Mouse (Mus musculus) hindbrain, embryonic 10.5 days (tissue): Measurements from ENCODE around the gene Pold2. TPM values are rescaled to one million over a fixed set of nuclear protein-coding genes. Genes with fewer than 3 reads are reported as not detected.

ENCODE experiments used
- DNase-seq: peaks from one replicate; pipeline ENCODE4 v3.0.0-alpha.2; 2017; ENCODE audit warnings: low spot score
- H3K27ac ChIP-seq: fragments of 300-500 bp; sonication (generic); 2 replicates; pipeline ENCODE4 v1.5.1; 2016; ENCODE audit warnings: mild to moderate bottlenecking, moderate library complexity
- H3K27me3 ChIP-seq: fragments of 300-500 bp; sonication (generic); 2 replicates; pipeline ENCODE4 v1.6.1; 2016; ENCODE audit warnings: mild to moderate bottlenecking; ENCODE audit not compliant: poor library complexity, insufficient read depth, severe bottlenecking
- H3K36me3 ChIP-seq: fragments of 300-500 bp; sonication (generic); 2 replicates; pipeline ENCODE4 v1.6.1; 2016; ENCODE audit warnings: mild to moderate bottlenecking, moderate library complexity
- H3K4me1 ChIP-seq: fragments of 300-500 bp; sonication (generic); replicated peaks from 2 replicates; pipeline ENCODE4 v1.6.1; 2016; ENCODE audit warnings: mild to moderate bottlenecking
- H3K4me3 ChIP-seq: fragments of 300-500 bp; sonication (generic); 2 replicates; pipeline ENCODE4 v1.5.1; 2016; ENCODE audit warnings: mild to moderate bottlenecking, moderate library complexity
- H3K9me3 ChIP-seq: fragments of 300-500 bp; sonication (generic); 2 replicates; pipeline ENCODE4 v1.6.1; 2016; ENCODE audit warnings: mild to moderate bottlenecking, moderate library complexity
- WGBS: fragments of 180-500 bp; shearing (Covaris S2); methylation state at CpG from one replicate; pipeline ENCODE4 v1.1.7; 2016; 5-methylcytosine and 5-hydroxymethylcytosine counted together
- polyA plus RNA-seq: library from polyadenylated mRNA; unstranded; fragments of >200 nt; fragmentation: Nextera tagmentation; extraction: Ambion mirVana; gene quantifications from 2 replicates; pipeline ENCODE4 v1.2.1, GENCODE M21; 2016

The Pold2 gene
- 137 and 152 TPM in 2 replicates for polyA plus RNA-seq

DNA sequence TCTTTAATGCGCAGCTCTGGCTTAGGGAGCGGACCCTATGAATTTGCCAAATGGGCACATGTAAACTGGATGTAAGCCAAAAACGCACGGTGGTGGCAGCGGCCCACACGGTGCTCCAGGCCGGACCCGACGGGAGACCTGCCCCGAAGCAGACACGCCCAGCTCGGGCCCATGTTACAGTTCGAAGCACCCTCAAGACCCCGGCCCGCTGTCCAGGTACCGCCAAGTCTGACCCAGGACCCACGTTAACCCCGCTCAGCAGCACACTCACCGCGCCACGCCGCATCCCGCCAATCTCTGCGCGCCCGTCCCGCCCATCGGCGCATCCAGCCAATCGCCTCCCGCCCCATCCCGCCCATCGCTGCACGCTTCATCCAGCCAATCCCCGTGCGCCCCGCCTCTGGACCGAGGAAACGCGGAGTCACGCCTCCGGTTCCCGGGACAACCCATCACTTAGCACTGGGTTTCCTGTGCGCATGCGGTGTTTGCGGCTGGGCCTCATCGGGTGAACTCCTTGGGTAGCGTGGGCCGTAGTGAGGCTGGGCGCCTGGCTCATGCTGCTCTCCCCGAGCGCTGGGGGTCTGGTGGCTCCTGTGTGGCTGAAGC, at the start of gene Pold2:
Gene Pold2 (minus strand): TSS at position 372 of the 606 bp plus-strand sequence.
- Histone ChIP-seq H3K4me3 (peak within 1 kb of the TSS; percentile 69), H3K9me3 (no peaks in the 10 kb centered on the region), H3K27ac (peak within 1 kb of the TSS; percentile 89), H3K36me3 (peaks cover 37% of the 10 kb centered on the region), H3K27me3 (no peaks in the 10 kb centered on the region), H3K4me1 (peaks cover 32% of the 10 kb centered on the region)
- WGBS: under 1% methylated on average over 52 of the region's 52 CpGs
- DNase-seq: peak; percentile 98

DNA sequence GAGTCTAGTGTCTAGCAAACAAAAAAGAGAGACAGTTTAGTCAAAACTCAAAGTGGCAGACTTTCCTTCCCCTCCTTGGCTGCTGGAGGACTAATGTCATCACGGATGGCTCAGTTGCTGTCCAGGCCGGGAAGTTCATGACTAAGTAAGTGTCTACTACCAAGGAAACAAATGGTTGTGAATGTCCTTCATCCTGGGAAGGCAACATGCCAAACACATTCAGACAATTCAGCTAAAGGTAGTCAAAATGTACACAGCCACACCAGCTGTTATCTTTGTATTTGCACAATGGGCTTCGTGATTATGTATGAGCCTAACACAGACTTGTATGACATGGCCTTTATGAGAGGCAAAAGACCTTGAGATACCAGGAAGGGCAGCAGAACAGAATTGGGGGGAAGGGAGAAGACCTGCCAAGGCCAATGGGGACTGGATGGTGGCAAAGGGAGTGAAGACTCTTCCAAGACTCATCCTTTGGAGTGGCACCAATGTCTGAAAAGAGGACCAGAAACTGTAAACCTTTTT, 48.7 kb upstream of the Pold2 start:
- Histone ChIP-seq H3K4me3 (no peak overlapping the region), H3K27me3 (no peaks in the 10 kb centered on the region), H3K27ac (no peak overlapping the region), H3K36me3 (no peaks in the 10 kb centered on the region), H3K9me3 (peaks cover 7% of the 10 kb centered on the region; the same call in 1 of the 2 replicates), H3K4me1 (0 out of 2 replicates have a peak, but pooled peaks cover 4% of the 10 kb centered on the region)
- WGBS: 88% methylated on average over 3 of the region's 3 CpGs
- no peak for DNase-seq

DNA sequence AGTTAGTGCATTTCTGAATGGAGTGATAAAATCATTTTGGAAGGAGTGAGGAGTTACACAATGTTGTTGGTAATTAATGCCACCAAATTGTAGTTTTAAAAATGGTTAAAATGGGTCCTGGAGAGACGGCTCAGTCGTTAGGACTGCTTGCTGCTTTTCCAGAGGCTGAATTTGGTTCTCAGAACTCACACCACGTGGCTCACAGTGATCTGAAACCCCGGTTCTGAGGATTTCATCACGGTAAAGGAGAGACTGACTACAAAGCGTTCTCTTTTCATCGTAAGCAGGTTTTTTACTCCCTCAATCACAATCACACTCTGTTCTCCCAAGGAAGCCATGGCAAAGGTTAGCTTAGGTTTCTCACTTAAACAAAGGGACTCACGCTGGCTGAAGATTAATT, 46.6 kb upstream of the Pold2 start:
- H3K27me3 ChIP-seq: no peaks in the 10 kb centered on the region
- DNase-seq: no peak
- WGBS: 65% methylated on average over 8 of the region's 8 CpGs
- H3K36me3 ChIP-seq: no peaks in the 10 kb centered on the region
- H3K27ac ChIP-seq: no peak overlapping the region
- no peak overlapping the region for H3K4me3 ChIP-seq
- peaks cover 5% of the 10 kb centered on the region for H3K4me1 ChIP-seq
- H3K9me3 ChIP-seq: peaks cover 7% of the 10 kb centered on the region; the same call in 1 of the 2 replicates

DNA sequence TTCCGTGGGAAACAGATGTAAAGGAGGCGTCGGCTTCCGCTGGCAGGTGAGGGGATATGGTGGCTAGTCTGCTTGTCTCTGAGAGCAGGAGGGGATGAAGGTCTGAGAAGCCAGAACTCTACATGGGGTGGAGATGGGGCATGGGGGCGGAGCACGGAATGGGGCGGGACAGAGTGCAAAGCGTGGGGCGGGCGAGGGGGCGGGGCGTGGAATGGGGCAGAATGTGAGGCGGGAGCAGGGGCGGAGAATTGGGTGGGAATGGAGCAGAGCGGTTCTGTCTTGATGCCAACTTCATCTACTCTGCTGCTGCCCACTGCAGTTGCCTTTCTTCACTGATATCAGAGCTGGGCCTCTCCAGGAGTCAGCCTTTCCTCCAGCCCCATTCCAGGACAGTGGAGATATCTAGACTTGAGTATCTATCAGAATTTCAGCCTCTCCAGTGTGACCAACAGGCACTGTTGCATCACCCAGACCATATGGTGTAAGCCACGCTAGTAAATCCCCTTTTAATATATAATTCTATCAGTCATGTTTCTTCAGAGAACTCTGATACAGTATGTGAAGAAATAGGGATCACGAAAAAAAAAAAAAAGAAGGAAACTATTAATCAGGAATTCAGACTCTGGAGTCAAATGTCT, 42.4 kb upstream of the Pold2 start:
- Histone ChIP-seq H3K4me3 (no peak overlapping the region), H3K27me3 (no peaks in the 10 kb centered on the region), H3K9me3 (no peaks in the 10 kb centered on the region), H3K27ac (no peak overlapping the region), H3K4me1 (peaks cover 5% of the 10 kb centered on the region), H3K36me3 (no peaks in the 10 kb centered on the region)
- 39% methylated on average over 17 of the region's 17 CpGs for WGBS
- DNase-seq: no peak

DNA sequence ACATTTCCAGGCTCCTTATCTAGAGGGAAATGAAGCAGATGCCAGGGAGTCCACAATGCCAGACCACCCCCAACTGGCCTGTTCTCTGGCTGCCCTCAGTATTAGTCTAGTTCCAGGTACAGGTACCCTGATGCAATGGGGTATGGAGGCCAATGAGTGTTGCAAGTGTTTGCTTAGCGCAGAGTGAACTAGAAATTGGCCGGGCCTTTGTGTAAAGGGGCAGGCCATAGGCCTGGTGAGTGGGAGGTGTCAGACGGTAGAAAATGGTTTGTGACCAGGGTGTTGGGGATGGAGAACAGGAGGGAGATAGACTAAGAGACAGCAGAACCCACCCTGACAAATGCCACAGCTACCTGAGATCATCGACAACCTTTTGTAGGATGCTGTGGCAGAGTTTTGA, 41.5 kb upstream of the Pold2 start:
- no peak for DNase-seq
- peaks cover 11% of the 10 kb centered on the region for H3K4me1 ChIP-seq
- no peak overlapping the region for H3K4me3 ChIP-seq
- H3K27me3 ChIP-seq: 0 out of 2 replicates have a peak, but pooled peaks cover 4% of the 10 kb centered on the region
- no peaks in the 10 kb centered on the region for H3K9me3 ChIP-seq
- H3K27ac ChIP-seq: no peak overlapping the region
- WGBS: 93% methylated on average over 4 of the region's 4 CpGs
- no peaks in the 10 kb centered on the region for H3K36me3 ChIP-seq

DNA sequence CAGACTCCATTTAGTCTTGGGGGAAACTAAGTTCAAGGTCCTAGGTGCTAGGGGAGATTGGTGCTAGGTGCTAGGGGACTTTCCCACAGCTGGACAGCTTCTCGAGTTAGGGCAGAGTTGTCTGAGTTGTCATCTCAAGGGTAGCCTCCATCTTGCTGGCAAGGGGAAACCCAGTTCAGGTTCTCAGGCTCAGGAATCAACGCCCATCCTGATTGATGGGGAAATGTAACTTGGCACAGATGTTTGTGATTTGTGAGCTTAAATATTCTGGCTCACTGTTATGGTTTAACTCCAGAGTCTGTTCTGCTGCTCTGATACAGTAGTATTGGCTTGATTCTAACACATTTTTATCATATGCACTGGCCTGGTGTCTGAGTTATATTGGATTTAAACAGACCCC, 40.0 kb upstream of the Pold2 start:
- Histone ChIP-seq H3K36me3 (no peaks in the 10 kb centered on the region), H3K27ac (no peak overlapping the region), H3K9me3 (no peaks in the 10 kb centered on the region), H3K4me1 (peaks cover 14% of the 10 kb centered on the region), H3K4me3 (no peak overlapping the region), H3K27me3 (0 out of 2 replicates have a peak, but pooled peaks cover 6% of the 10 kb centered on the region)
- WGBS: 78% methylated on average over 2 of the region's 2 CpGs
- no peak for DNase-seq

DNA sequence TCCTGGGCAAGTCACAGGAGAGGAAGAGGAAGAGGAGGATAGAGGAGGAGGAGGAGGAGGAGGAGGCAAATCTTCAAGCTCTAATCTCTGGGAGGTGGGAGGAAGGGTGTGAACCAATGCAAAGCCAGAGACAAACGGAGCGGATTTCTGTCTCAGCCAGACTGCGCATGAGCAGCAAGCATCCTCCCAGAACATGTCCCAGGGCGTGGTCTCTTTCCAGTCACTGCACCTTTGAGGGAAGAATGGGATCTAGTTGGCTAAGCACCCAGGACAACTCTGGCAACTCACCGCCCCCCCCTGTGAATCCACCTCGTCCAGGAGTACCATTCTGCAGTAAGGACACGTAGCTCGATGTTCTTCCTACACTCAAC, 38.1 kb upstream of the Pold2 start:
- Histone ChIP-seq H3K9me3 (no peaks in the 10 kb centered on the region), H3K4me1 (peaks cover 17% of the 10 kb centered on the region), H3K27ac (no peak overlapping the region), H3K36me3 (no peaks in the 10 kb centered on the region), H3K4me3 (no peak overlapping the region), H3K27me3 (0 out of 2 replicates have a peak, but pooled peaks cover 6% of the 10 kb centered on the region)
- no peak for DNase-seq
- WGBS: 71% methylated on average over 8 of the region's 8 CpGs

DNA sequence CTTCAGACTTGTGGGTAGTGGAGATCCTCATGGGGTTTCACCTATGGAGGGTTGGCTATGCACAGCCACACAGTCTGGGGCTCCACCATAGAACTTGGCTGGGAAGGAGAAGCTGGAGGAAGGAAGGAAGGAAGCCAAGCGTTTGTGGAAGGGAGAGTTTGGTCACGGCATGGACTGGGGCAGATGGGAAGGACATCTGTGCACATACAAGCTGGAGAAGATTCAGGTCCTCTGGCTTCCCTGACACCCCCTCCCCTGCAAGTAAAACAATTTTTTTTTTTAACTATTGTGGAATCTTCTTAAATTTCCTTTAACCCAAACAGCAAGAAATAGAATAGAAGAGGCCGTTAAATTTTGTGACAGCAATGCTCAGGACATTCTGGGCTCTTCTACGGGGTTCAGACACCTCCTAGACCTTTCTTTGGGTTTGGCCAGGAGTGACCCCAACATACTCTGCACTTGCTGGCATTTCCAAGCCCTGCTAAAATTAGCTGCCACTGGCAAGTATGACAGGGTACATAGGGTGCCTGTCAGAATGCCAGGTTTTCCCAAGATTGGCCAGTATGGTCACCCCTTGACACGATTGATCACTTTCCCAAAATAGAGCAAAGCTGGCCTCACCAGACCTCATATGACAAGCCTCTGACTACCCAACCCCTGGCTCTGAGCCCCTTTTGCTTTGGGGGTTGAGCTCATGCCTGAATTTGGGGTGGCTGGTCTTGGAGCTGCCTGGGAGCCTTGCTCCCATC, 37.5 kb upstream of the Pold2 start:
- Histone ChIP-seq H3K27ac (peak overlapping the region; percentile 23; the same call in 1 of the 2 replicates), H3K4me3 (no peak overlapping the region), H3K27me3 (0 out of 2 replicates have a peak, but pooled peaks cover 6% of the 10 kb centered on the region), H3K36me3 (no peaks in the 10 kb centered on the region), H3K4me1 (peaks cover 17% of the 10 kb centered on the region), H3K9me3 (no peaks in the 10 kb centered on the region)
- 90% methylated on average over 5 of the region's 5 CpGs for WGBS
- no peak for DNase-seq

DNA sequence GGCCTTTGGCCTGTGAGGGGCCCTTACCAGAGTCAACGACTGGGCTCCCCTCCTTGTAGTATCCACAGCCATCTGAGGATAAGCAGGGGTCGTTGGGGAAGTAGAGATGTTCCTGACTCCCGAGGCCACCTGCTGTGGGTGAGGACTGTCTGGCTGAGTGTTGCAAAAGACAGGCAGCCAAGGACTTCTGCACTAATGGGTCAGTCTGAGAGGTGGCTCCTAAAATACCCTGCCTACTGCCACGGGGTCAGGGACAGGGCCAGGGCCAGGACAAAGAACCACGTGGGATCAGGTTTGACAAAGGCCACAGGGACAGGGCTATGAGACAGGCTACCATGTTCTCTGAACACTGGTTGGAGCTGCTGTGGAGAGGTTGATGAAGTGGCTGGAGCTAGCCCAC, 36.8 kb upstream of the Pold2 start:
- no peaks in the 10 kb centered on the region for H3K9me3 ChIP-seq
- no peaks in the 10 kb centered on the region for H3K36me3 ChIP-seq
- H3K27ac ChIP-seq: peak overlapping the region; percentile 23; the same call in 1 of the 2 replicates
- H3K27me3 ChIP-seq: 0 out of 2 replicates have a peak, but pooled peaks cover 6% of the 10 kb centered on the region
- 62% methylated on average over 5 of the region's 5 CpGs for WGBS
- no peak for DNase-seq
- H3K4me3 ChIP-seq: no peak overlapping the region
- H3K4me1 ChIP-seq: peaks cover 11% of the 10 kb centered on the region; the same call in 1 of the 2 replicates

DNA sequence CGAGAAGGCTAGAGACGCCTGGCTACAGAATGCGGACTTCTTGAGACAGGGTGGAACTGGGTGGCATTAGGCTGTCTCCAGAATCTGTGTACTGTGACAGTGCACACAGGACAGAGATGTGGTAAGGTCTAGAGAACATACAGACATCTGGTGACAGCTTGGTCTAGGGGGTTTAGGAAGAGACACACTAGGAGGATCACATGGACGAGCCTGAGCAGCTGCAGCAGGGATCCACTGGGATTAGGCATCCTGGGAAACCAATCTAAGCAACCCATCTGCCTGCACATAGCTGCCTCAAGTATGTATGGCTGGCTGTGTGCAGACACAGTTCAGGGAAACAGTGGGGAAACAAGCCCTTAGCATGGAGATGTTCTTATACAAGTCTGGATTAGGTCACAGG, 35.8 kb upstream of the Pold2 start:
- H3K4me1 ChIP-seq: peaks cover 11% of the 10 kb centered on the region; the same call in 1 of the 2 replicates
- peaks cover 8% of the 10 kb centered on the region; the same call in 1 of the 2 replicates for H3K27me3 ChIP-seq
- WGBS: 81% methylated on average over 4 of the region's 4 CpGs
- DNase-seq: no peak
- no peaks in the 10 kb centered on the region for H3K9me3 ChIP-seq
- H3K36me3 ChIP-seq: no peaks in the 10 kb centered on the region
- no peak overlapping the region for H3K27ac ChIP-seq
- H3K4me3 ChIP-seq: no peak overlapping the region

DNA sequence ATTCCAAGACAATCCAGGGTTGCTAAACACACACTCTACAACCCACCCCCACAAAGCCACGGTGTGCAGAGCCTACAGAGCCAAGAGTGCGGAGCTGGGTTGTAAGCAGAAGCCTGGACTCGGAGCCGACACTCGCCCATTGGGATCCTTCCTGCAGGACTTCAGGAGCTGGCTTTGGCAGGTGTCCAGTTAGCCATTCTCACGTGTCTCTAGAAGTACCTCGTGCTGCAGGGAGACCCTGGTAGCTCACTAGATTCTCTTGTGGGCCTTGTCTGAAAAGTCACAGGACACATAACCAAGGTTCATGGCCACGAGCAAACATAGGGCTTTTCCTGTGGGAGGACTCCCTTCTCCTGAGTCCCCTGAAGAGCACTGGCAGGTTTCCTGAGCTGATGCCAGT, 35.2 kb upstream of the Pold2 start:
- H3K9me3 ChIP-seq: no peaks in the 10 kb centered on the region
- H3K4me1 ChIP-seq: peaks cover 11% of the 10 kb centered on the region; the same call in 1 of the 2 replicates
- peaks cover 11% of the 10 kb centered on the region; the same call in 1 of the 2 replicates for H3K27me3 ChIP-seq
- WGBS: 78% methylated on average over 8 of the region's 8 CpGs
- 0 out of 2 replicates have a peak overlapping the region, but pooled peaks have one; percentile 16 for H3K27ac ChIP-seq
- no peak overlapping the region for H3K4me3 ChIP-seq
- no peaks in the 10 kb centered on the region for H3K36me3 ChIP-seq
- DNase-seq: no peak

DNA sequence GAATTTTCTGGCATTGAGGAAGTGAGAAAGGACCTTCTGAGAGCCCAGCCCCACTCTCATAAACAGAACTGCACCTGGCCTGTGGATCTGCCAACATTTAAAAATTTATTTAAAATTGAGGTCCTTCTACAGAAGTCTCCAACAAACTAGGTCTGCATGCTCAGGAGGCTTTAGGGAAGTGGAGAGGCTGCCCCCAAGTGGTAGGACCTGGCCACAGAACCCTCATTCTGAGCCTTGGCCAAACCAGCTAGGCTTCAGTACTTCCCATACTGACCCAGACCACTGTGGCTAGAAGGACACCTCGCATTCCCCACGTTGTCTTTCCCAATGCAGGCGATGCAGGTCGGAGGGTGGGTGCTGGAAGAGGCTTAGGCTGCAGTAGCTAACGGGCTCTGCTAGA, 34.5 kb upstream of the Pold2 start:
- WGBS: 28% methylated on average over 5 of the region's 5 CpGs
- Histone ChIP-seq H3K36me3 (no peaks in the 10 kb centered on the region), H3K9me3 (no peaks in the 10 kb centered on the region), H3K27me3 (peaks cover 11% of the 10 kb centered on the region; the same call in 1 of the 2 replicates), H3K4me3 (no peak overlapping the region), H3K27ac (peak overlapping the region; percentile 16; the same call in 1 of the 2 replicates), H3K4me1 (peaks cover 11% of the 10 kb centered on the region; the same call in 1 of the 2 replicates)
- DNase-seq: peak; percentile 61
